Mouse (Mus musculus): ENCODE measurements around the gene Tmem212. TPM values are rescaled to one million over a fixed set of nuclear protein-coding genes. Genes with fewer than 3 reads are reported as not detected.

Tmem212 gene
- total RNA-seq, 2 experiments from 2014 or later: not detected

DNA sequence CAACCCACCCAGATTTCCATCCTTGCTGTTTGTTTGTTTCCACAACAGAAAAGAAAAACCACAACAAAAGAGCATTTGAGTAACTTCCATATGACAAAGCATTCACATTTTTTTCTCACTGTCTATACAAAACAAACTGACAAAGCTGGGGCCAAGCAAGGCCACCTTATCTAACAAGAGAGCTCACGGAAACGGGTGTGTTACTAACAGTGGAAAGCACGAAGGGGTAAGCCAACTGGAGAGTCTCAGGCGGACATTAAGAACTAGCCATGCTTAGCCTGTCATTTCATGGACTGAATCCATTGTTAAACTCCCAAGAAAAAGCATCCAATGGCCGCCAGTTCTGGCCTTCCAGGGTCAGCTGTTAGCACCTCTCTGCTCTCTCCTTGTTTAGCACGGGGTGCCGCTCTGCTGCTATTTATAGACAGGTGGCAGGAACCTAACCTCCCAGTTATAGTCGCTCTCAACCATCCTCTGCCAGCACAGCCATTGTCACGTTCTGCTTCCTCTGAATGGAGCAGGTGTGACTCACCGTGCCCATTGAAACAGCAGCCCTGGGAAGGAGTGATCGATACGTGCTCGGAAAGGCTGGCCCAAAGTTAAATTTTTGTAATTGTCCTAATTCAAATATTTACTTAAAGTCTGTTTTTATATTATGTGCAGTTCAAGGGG lies 8.6 kb upstream of the Tmem212 start:
- DNase-seq (ENCODE audit: low spot score): peak; percentile 26

DNA sequence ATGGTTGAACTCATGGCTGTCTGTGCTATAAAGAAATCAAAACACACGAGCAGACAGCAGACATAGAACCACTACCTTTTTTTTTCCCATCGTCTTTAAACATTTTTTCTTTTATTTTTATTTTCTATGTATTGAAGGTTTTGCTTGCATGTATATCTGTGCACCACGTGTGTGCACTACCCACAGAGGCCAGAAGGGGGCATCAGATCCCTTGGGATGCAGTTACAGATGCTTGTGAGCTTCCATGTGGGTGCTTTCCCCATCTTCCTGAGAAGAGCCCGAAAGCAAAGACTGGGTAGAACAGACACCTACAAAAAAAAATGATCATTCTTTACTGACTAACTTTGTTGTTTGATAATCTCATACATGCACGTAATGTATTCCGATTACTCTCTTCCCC lies 5.7 kb upstream of the Tmem212 start:
- DNase-seq (ENCODE audit: low spot score): no peak
- intact Hi-C loops (cut with DNase I): loop anchor here (5.0 kb wide), 1 partner anchor 35 kb away; the partner anchor contains the start of gene Pld1

More for the DNA sequence above, 8.6 kb upstream of the Tmem212 start:
- intact Hi-C loops (cut with DNase I): loop anchor here (5.0 kb wide), 1 partner anchor 33 kb away; the partner anchor contains the start of gene Pld1

- intact Hi-C loops (cut with DNase I): no loop called here
- peak; percentile 73 for DNase-seq (ENCODE audit: low spot score)
Observed at GRCm38 (mm10) chr3:27899012-27899726, 3.0 kb upstream of the Tmem212 start.

DNA sequence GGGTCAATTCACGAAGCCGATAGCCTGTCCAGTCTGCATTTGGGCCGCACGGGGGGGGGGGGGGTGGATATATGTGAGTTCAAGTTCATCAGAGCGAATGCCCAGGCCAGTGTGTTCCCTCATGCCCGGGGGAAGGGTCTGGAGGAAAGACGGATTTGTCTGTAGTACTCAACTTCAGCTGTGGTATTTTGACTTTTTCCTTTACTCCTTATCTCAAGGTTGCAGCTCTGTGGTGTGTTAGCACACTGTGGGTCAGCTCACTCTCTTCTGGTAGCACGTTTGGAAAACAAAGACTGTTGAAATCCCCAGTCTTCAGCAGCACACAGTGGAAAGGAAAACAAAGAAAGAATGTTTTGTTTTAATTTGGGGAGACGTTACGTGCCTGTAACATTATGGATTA lies 2.0 kb upstream of the Tmem212 start:
- DNase-seq (ENCODE audit: low spot score): no peak
- intact Hi-C loops (cut with DNase I): no loop called here

DNA sequence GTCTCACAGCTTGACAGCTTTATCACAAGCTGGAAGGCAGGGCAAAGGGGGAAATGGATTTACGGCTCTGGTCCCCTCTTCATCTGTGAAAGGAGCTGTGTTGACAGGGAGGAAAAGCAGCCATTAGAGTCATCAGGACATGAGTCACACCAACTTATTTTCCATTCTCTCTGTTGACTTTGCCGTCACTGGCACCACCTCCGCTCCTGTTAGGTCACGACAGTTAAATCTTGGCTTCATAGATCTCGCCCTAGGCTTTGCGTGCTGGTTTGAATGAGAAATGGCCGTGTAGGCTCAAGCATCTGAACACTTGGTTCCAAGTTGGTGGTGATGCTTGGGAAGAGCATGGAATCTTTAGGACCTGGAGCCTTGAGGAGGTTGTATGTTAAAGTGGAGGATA lies 9.6 kb downstream of the Tmem212 start:
- DNase-seq (ENCODE audit: low spot score): peak; percentile 43
- intact Hi-C loops (cut with DNase I): no loop called here

DNA sequence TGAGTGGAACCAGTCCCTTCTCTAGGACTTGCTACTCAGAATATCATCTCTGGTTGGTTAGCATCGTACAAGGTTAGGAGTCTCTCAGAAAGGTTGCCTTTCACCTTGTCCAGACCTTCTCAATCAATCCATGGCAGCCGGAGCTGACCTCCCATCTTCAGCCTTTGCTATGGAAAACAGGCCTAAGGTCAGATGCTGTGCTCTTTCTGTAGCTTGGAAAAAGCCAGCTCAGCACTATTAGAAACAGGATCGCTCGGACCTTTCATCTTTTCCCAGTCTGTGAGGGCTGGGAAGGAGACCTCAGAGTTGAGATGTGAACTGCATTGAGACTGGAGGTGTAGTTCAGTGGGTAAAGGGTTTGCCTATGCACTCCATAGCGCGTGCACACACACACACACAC lies 10.6 kb downstream of the Tmem212 start:
- DNase-seq (ENCODE audit: low spot score): no peak
- intact Hi-C loops (cut with DNase I): no loop called here

DNA sequence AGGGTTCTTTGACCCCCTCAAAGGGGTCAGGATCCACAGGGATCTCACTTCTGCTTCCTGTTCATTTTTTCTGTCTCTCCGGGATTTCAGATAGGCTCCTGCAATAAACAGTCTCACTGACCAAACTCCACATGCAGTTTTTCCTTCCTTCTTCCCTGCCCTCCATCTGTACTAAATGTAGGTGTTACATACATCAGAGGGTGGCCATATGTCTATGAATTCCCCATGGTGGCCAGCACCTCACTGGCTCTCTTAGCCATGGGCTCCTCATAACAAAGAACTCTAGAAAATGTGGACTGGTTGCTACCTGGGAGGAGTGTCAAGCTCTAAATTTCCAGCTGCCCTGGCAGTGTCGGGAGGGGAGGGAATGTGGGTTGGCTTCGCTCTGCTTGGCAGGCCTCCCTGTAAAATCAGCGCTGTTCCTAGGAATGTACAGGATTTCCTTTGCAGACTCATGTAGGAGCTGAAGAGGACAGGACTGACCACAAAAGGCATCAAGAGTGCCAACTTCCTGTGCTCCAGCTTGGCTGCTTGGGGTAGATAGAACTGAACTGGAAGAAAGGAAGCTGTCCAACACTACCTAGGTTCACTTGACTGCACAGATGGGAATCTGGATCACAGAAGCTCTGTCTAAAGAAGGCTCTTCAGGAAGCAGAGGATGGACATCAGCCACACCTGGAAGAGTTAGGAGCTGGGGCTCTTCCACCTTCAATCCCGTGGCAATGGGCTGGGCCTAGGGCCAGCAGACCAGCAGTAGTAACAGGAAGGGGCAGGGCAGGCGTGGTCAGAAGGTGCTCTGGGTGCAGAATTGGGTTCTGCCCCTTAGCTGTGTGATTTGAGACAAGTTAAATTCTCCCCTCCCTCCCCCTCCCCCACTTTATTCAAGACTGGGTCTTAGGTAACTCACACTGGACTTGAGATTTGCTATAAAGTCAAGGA lies 14.0 kb downstream of the Tmem212 start:
- no peak for DNase-seq (ENCODE audit: low spot score)
- intact Hi-C loops (cut with DNase I): no loop called here

GRCm38 (mm10) chr3:27878854-27879610 lies 17.1 kb downstream of the Tmem212 start:
- no peak for DNase-seq (ENCODE audit: low spot score)
- intact Hi-C loops (cut with DNase I): no loop called here

- intact Hi-C loops (cut with DNase I): no loop called here
- no peak for DNase-seq (ENCODE audit: low spot score)
Observed at GRCm38 (mm10) chr3:27873268-27874073, 22.7 kb downstream of the Tmem212 start.

GRCm38 (mm10) chr3:27872429-27872828 lies 23.7 kb downstream of the Tmem212 start:
- intact Hi-C loops (cut with DNase I): no loop called here
- DNase-seq (ENCODE audit: low spot score): no peak

DNA sequence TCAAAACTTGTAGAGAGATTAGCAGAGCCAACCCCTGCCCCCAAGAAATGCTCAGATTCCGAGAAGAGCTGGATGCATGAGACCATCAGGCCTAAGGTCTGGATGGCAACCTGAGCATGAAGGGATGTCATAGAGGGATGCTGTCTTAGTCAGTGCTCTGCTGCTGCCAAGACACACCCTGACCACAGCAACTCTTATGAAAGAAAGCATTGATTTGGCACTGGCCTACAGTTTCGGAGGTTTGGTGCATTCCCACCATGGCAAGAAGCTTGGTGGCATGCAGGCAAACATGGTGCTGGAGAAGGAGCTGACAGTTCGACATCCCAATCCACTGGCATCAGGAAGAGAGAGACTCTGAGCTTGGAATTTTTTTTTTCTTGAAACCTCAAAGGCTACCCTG lies 24.3 kb downstream of the Tmem212 start:
- intact Hi-C loops (cut with DNase I): no loop called here
- DNase-seq (ENCODE audit: low spot score): no peak

DNA sequence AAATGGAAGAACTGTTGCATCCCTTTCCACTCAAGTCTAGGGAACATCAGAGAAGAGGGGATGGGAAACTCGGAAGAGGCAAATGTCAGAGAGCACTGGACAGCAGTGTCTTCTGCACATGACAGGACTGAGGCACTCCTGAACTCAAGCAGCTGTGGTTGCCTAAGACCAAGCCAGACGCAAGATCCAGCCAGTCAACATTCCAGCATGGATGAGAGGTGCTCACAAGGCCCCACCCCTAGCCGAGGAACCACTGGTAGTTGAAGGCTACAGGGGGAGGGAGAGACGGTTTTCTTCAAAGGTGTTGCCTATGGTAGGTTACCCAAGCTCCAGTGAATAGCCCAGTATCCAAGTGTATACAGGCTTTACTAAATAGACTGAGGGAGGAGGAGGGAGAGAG lies 24.8 kb downstream of the Tmem212 start:
- intact Hi-C loops (cut with DNase I): no loop called here
- no peak for DNase-seq (ENCODE audit: low spot score)

DNA sequence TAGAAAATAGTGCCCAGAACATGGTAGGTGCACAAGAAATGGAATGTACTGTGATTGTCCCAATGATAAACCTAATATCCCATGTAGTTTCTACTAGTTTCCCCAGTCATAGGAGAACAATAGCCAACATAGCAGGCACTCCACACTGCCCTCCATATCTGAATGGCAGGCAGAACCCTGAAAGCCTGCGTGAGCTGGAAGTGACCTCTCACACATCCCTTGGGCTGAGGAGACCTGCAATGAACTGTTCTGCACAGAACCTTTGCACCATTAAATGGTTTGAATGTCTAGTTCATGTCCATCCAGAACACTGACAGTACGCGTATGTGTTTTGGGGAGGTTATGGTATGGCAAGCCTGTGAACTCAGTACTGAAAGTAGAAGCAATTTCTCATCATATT lies 27.5 kb downstream of the Tmem212 start:
- intact Hi-C loops (cut with DNase I): loop anchor here (10.0 kb wide), 1 partner anchor 236 kb away; no protein-coding TSS in a partner anchor
- DNase-seq (ENCODE audit: low spot score): no peak

- no peak for DNase-seq (ENCODE audit: low spot score)
- intact Hi-C loops (cut with DNase I): loop anchor here (10.0 kb wide), 1 partner anchor 237 kb away; no protein-coding TSS in a partner anchor
Observed at GRCm38 (mm10) chr3:27867731-27868130, 28.4 kb downstream of the Tmem212 start.

- intact Hi-C loops (cut with DNase I): loop anchor here (5.0 to 10.0 kb wide), 4 partner anchors 74 to 401 kb away; partner anchors contain the start of genes Fndc3b and Pld1
- DNase-seq (ENCODE audit: low spot score): peak; percentile 67
Observed at GRCm38 (mm10) chr3:27862821-27863740, 33.1 kb downstream of the Tmem212 start.

DNA sequence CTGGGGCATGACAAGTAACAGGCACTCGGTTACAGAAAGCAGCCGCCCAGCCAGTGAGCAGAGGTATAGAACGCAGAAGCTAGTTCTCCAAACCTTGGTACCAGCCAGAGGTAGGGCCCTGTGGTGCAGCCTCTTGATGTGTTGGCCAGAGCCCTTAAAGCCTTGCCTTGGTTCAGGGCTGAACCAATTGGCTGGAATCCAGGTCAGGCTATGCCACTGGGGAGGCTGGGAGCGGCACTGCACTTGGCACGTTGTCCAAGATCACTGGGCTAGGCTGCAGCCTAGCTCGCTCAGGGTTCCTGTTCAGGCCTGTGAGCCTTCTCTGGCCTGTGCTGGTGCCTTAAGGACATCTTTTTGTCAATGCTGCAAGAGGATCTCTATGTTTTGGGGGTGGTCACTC lies 34.6 kb downstream of the Tmem212 start:
- intact Hi-C loops (cut with DNase I): loop anchor here (5.0 to 10.0 kb wide), 4 partner anchors 76 to 399 kb away; partner anchors contain the start of genes Fndc3b and Pld1
- DNase-seq (ENCODE audit: low spot score): peak; percentile 22

- DNase-seq (ENCODE audit: low spot score): no peak
- intact Hi-C loops (cut with DNase I): loop anchor here (5.0 to 10.0 kb wide), 4 partner anchors 76 to 399 kb away; partner anchors contain the start of genes Fndc3b and Pld1
Observed at GRCm38 (mm10) chr3:27861086-27861485, 35.1 kb downstream of the Tmem212 start.
